Mouse (Mus musculus) G1E (cell line): ENCODE data around the gene Fndc3b.

Source experiments
- CTCF ChIP-seq: IDR thresholded peaks from 2 replicates; pipeline ENCODE4 v1.5.1; 2012; ENCODE audit warnings: low read depth, low read length, inconsistent platforms, mixed read lengths
- GATA1 ChIP-seq: IDR thresholded peaks from 2 replicates; pipeline ENCODE4 v1.6.1; 2012; ENCODE audit warnings: borderline replicate concordance, low read length, inconsistent platforms, mixed read lengths
- POLR2AphosphoS5 ChIP-seq: IDR thresholded peaks from 2 replicates; pipeline ENCODE4 v1.6.1; 2012; ENCODE audit warnings: low read depth, low read length, inconsistent platforms; ENCODE audit not compliant: insufficient replicate concordance

GRCm38 (mm10) chr3:27463373-27463772 lies 247.7 kb downstream of the Fndc3b start:
- TF ChIP-seq CTCF (no peak), GATA1 (no peak), POLR2AphosphoS5 (no peak)
